Mouse (Mus musculus): ENCODE results near the gene Arhgap28. TPM values are rescaled to one million over a fixed set of nuclear protein-coding genes. Genes with fewer than 3 reads are reported as not detected.

The Arhgap28 gene
- polyA plus RNA-seq, 1 experiment from 2014 or later, result 3.8 TPM

- Histone ChIP-seq H3K9me3 (ENCODE audit: control insufficient read depth) (no peaks in the 10 kb centered on the region), H3K4me1 (replicated peaks; ENCODE audit: control insufficient read depth, insufficient read depth, low read length) (no peaks in the 10 kb centered on the region), H3K9ac (ENCODE audit: low read depth, low read length) (no peak overlapping the region), H3K4me2 (replicated peaks; ENCODE audit: low read depth) (no peak overlapping the region), H3K27me3 (replicated peaks; ENCODE audit: control insufficient read depth, insufficient read depth, low read length) (no peaks in the 10 kb centered on the region), H3K4me3 (ENCODE audit: low read depth, low read length) (no peak overlapping the region), H3K36me3 (ENCODE audit: control insufficient read depth, insufficient read depth) (no peaks in the 10 kb centered on the region), H3K27ac (ENCODE audit: low read depth, low read length) (no peak overlapping the region)
- no peak for ATAC-seq
- TF ChIP-seq CTCF (IDR thresholded peaks at IDR 0.05; ENCODE audit: low read depth), result no peak
- 93% methylated on average over 3 of the region's 3 CpGs for WGBS
Observed at GRCm38 (mm10) chr17:67937050-67937449, 66.9 kb downstream of the Arhgap28 start.

GRCm38 (mm10) chr17:67935556-67935955 lies 68.4 kb downstream of the Arhgap28 start:
- no peak for TF ChIP-seq CTCF (IDR thresholded peaks at IDR 0.05; ENCODE audit: low read depth)
- H3K4me1 ChIP-seq (replicated peaks; ENCODE audit: control insufficient read depth, insufficient read depth, low read length), result no peaks in the 10 kb centered on the region
- H3K9me3 ChIP-seq (ENCODE audit: control insufficient read depth), result no peaks in the 10 kb centered on the region
- ATAC-seq, result no peak
- no peak overlapping the region for H3K4me3 ChIP-seq (ENCODE audit: low read depth, low read length)
- H3K9ac ChIP-seq (ENCODE audit: low read depth, low read length), result no peak overlapping the region
- no peak overlapping the region for H3K4me2 ChIP-seq (replicated peaks; ENCODE audit: low read depth)
- no peak overlapping the region for H3K27ac ChIP-seq (ENCODE audit: low read depth, low read length)
- no peaks in the 10 kb centered on the region for H3K27me3 ChIP-seq (replicated peaks; ENCODE audit: control insufficient read depth, insufficient read depth, low read length)
- H3K36me3 ChIP-seq (ENCODE audit: control insufficient read depth, insufficient read depth), result no peaks in the 10 kb centered on the region
- 93% methylated on average over 4 of the region's 4 CpGs for WGBS

- ATAC-seq, result no peak
Observed at GRCm38 (mm10) chr17:67931396-67931795, 72.5 kb downstream of the Arhgap28 start.

GRCm38 (mm10) chr17:67930957-67931356 lies 73.0 kb downstream of the Arhgap28 start:
- H3K4me1 ChIP-seq (replicated peaks; ENCODE audit: control insufficient read depth, insufficient read depth, low read length), result no peaks in the 10 kb centered on the region
- H3K4me2 ChIP-seq (replicated peaks; ENCODE audit: low read depth), result no peak overlapping the region
- WGBS, result 92% methylated on average over 3 of the region's 3 CpGs
- no peaks in the 10 kb centered on the region for H3K27me3 ChIP-seq (replicated peaks; ENCODE audit: control insufficient read depth, insufficient read depth, low read length)
- H3K9me3 ChIP-seq (ENCODE audit: control insufficient read depth), result no peaks in the 10 kb centered on the region
- no peak overlapping the region for H3K27ac ChIP-seq (ENCODE audit: low read depth, low read length)
- no peak for ATAC-seq
- TF ChIP-seq CTCF (IDR thresholded peaks at IDR 0.05; ENCODE audit: low read depth), result no peak
- no peak overlapping the region for H3K9ac ChIP-seq (ENCODE audit: low read depth, low read length)
- no peak overlapping the region for H3K4me3 ChIP-seq (ENCODE audit: low read depth, low read length)
- no peaks in the 10 kb centered on the region for H3K36me3 ChIP-seq (ENCODE audit: control insufficient read depth, insufficient read depth)

More at GRCm38 (mm10) chr17:67931396-67931795, 72.5 kb downstream of the Arhgap28 start:
- Histone ChIP-seq H3K4me2 (replicated peaks; ENCODE audit: low read depth) (no peak overlapping the region), H3K27me3 (replicated peaks; ENCODE audit: control insufficient read depth, insufficient read depth, low read length) (no peaks in the 10 kb centered on the region), H3K4me3 (ENCODE audit: low read depth, low read length) (no peak overlapping the region), H3K27ac (ENCODE audit: low read depth, low read length) (no peak overlapping the region), H3K4me1 (replicated peaks; ENCODE audit: control insufficient read depth, insufficient read depth, low read length) (no peaks in the 10 kb centered on the region), H3K36me3 (ENCODE audit: control insufficient read depth, insufficient read depth) (no peaks in the 10 kb centered on the region), H3K9me3 (ENCODE audit: control insufficient read depth) (no peaks in the 10 kb centered on the region), H3K9ac (ENCODE audit: low read depth, low read length) (no peak overlapping the region)
- 72% methylated on average over 6 of the region's 6 CpGs for WGBS
- no peak for TF ChIP-seq CTCF (IDR thresholded peaks at IDR 0.05; ENCODE audit: low read depth)

GRCm38 (mm10) chr17:67930467-67930866 lies 73.5 kb downstream of the Arhgap28 start:
- 87% methylated on average over 3 of the region's 3 CpGs for WGBS
- H3K9ac ChIP-seq (ENCODE audit: low read depth, low read length), result no peak overlapping the region
- ATAC-seq, result no peak
- H3K36me3 ChIP-seq (ENCODE audit: control insufficient read depth, insufficient read depth), result no peaks in the 10 kb centered on the region
- no peak overlapping the region for H3K27ac ChIP-seq (ENCODE audit: low read depth, low read length)
- H3K4me2 ChIP-seq (replicated peaks; ENCODE audit: low read depth), result no peak overlapping the region
- no peak for TF ChIP-seq CTCF (IDR thresholded peaks at IDR 0.05; ENCODE audit: low read depth)
- H3K4me3 ChIP-seq (ENCODE audit: low read depth, low read length), result no peak overlapping the region
- H3K27me3 ChIP-seq (replicated peaks; ENCODE audit: control insufficient read depth, insufficient read depth, low read length), result no peaks in the 10 kb centered on the region
- no peaks in the 10 kb centered on the region for H3K9me3 ChIP-seq (ENCODE audit: control insufficient read depth)
- no peaks in the 10 kb centered on the region for H3K4me1 ChIP-seq (replicated peaks; ENCODE audit: control insufficient read depth, insufficient read depth, low read length)

GRCm38 (mm10) chr17:67928280-67928679 lies 75.6 kb downstream of the Arhgap28 start:
- no peak overlapping the region for H3K4me3 ChIP-seq (ENCODE audit: low read depth, low read length)
- H3K27ac ChIP-seq (ENCODE audit: low read depth, low read length), result no peak overlapping the region
- 90% methylated on average over 6 of the region's 6 CpGs for WGBS
- H3K4me1 ChIP-seq (replicated peaks; ENCODE audit: control insufficient read depth, insufficient read depth, low read length), result no peaks in the 10 kb centered on the region
- H3K4me2 ChIP-seq (replicated peaks; ENCODE audit: low read depth), result no peak overlapping the region
- H3K27me3 ChIP-seq (replicated peaks; ENCODE audit: control insufficient read depth, insufficient read depth, low read length), result no peaks in the 10 kb centered on the region
- ATAC-seq, result no peak
- H3K36me3 ChIP-seq (ENCODE audit: control insufficient read depth, insufficient read depth), result no peaks in the 10 kb centered on the region
- H3K9ac ChIP-seq (ENCODE audit: low read depth, low read length), result no peak overlapping the region
- H3K9me3 ChIP-seq (ENCODE audit: control insufficient read depth), result no peaks in the 10 kb centered on the region
- TF ChIP-seq CTCF (IDR thresholded peaks at IDR 0.05; ENCODE audit: low read depth), result no peak

GRCm38 (mm10) chr17:67927864-67928263 lies 76.1 kb downstream of the Arhgap28 start:
- H3K27ac ChIP-seq (ENCODE audit: low read depth, low read length), result no peak overlapping the region
- no peak for ATAC-seq
- 89% methylated on average over 8 of the region's 8 CpGs for WGBS

More at GRCm38 (mm10) chr17:67927864-67928263, 76.1 kb downstream of the Arhgap28 start:
- no peaks in the 10 kb centered on the region for H3K36me3 ChIP-seq (ENCODE audit: control insufficient read depth, insufficient read depth)
- H3K4me3 ChIP-seq (ENCODE audit: low read depth, low read length), result no peak overlapping the region
- no peak overlapping the region for H3K9ac ChIP-seq (ENCODE audit: low read depth, low read length)
- H3K4me1 ChIP-seq (replicated peaks; ENCODE audit: control insufficient read depth, insufficient read depth, low read length), result no peaks in the 10 kb centered on the region
- no peaks in the 10 kb centered on the region for H3K27me3 ChIP-seq (replicated peaks; ENCODE audit: control insufficient read depth, insufficient read depth, low read length)
- H3K9me3 ChIP-seq (ENCODE audit: control insufficient read depth), result no peaks in the 10 kb centered on the region
- no peak overlapping the region for H3K4me2 ChIP-seq (replicated peaks; ENCODE audit: low read depth)
- TF ChIP-seq CTCF (IDR thresholded peaks at IDR 0.05; ENCODE audit: low read depth), result no peak
